Mouse (Mus musculus): ENCODE results near the gene Tctn1.

DNA sequence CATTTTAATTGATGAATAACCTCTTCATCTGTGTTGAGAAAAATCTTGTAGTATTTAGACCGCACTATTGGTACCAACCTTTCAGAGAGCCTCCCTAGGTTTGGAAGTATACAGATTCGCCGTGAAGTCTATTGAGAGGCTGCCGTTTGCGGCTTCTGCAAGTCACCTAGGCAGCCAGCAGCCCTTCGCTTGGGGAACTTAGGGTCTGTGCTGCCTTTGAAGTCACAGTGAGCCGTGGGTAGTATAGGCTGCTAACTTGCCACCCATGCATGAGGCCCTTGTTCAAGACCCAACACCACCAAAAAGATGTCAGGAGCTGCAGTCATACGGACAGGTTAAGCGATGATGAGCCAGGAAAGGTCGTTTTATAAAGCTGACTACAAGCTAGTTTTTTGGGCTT lies 21.9 kb upstream of the Tctn1 start:
- TF ChIP-seq EP300 (IDR thresholded peaks at IDR 0.05; ENCODE audit: low read depth) (no peak), CTCF (IDR thresholded peaks at IDR 0.05; ENCODE audit: low read depth) (no peak)
